ENCODE assay signal across 9 mouse cellular contexts in the genomic region with DNA sequence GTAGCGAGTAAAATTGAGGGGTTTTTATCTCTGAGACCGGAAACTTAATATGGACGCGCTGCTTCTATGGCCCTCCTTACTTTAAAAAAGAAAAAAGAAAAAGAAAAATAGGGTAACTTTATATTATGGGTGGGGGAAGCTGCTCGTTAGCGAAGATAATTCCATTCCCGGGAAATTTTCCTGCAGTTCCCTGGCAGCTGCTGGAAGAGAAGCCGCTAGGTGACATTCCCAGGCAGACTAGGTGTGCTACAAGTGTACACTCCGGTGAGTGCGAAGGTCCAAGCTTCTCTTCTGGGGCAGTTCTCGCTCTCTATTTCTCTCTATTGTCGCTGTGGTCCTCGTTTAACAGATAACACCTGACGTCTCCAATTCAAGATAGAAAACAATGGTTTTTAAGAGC. TPM values are rescaled to one million over a fixed set of nuclear protein-coding genes. Genes with fewer than 3 reads are reported as not detected.
A peak's percentile ranks its signal among the peaks of the same experiment; 100 is the strongest.
DNase-seq lines count a peak whose midpoint lies in the region; ATAC-seq and TF ChIP-seq lines count a peak whose summit lies in the region.
"Had no signal": no experiment of that assay in that cellular context is flagged by ENCODE, and none has a peak within 500 bp of the region (broad histone marks: within the 10 kb centered on the region; RNA-seq: fewer than 3 reads in every experiment).

No protein-coding gene starts in this region.

- no peak overlapping the region for H3K27ac ChIP-seq in kidney, adult 2 months (ENCODE audit: insufficient read depth, low read depth, low read length)
- H3K27ac ChIP-seq in embryonic facial prominence, embryonic 12.5 days = no peak overlapping the region
- H3K27ac ChIP-seq in intestine, embryonic 14.5 days (ENCODE audit: low read depth) = no peak overlapping the region
- H3K27ac ChIP-seq in midbrain, postnatal 0 days (ENCODE audit: low read depth, low read length) = no peak overlapping the region

- peak; percentile 6 for DNase-seq in kidney, adult 2 months
- no peak for DNase-seq in kidney, postnatal 4 days
- no peak for DNase-seq in intestine, embryonic 14.5 days (ENCODE audit: low spot score)
- no peak for DNase-seq in midbrain, postnatal 0 days (ENCODE audit: low spot score)
- no peak for DNase-seq in adrenal gland, postnatal 36 days
- no peak for DNase-seq in layer of hippocampus, postnatal 14 days (ENCODE audit: low spot score in 2 of 2)
- no peak for DNase-seq in urinary bladder, postnatal 14 days (ENCODE audit: low spot score)
- DNase-seq: gastrocnemius, postnatal 14 days had no signal

- 13% methylated on average over 14 of the region's 14 CpGs for WGBS in kidney, adult 2 months
- WGBS in embryonic facial prominence, embryonic 12.5 days = 3% methylated on average over 14 of the region's 14 CpGs
- WGBS in intestine, embryonic 14.5 days = 5% methylated on average over 14 of the region's 14 CpGs
- WGBS in midbrain, postnatal 0 days = 6% methylated on average over 14 of the region's 14 CpGs

- TF ChIP-seq CTCF in kidney, adult 2 months (conservative IDR thresholded peaks at IDR 0.05; ENCODE audit: insufficient read depth, insufficient read length, low read depth, low read length) = no peak
- TF ChIP-seq CTCF in midbrain, postnatal 0 days (IDR thresholded peaks at IDR 0.05) = no peak

- no peak for TF ChIP-seq POLR2A in kidney, adult 2 months (IDR thresholded peaks at IDR 0.05; ENCODE audit: low read depth, low read length)

- no peaks in the 10 kb centered on the region for H3K36me3 ChIP-seq in kidney, adult 2 months (ENCODE audit: control insufficient read depth, insufficient read depth, low read length)
- H3K36me3 ChIP-seq in embryonic facial prominence, embryonic 12.5 days = no peaks in the 10 kb centered on the region
- no peaks in the 10 kb centered on the region for H3K36me3 ChIP-seq in intestine, embryonic 14.5 days (ENCODE audit: control insufficient read depth, insufficient read depth, low read length)
- H3K36me3 ChIP-seq in midbrain, postnatal 0 days (ENCODE audit: insufficient read depth, low read length) = no peaks in the 10 kb centered on the region

- no peak for ATAC-seq in embryonic facial prominence, embryonic 12.5 days (ENCODE audit: insufficient number of reproducible peaks, insufficient read depth, low FRiP score, low TSS enrichment)
- ATAC-seq in intestine, embryonic 14.5 days (replicated peaks; ENCODE audit: low FRiP score, low TSS enrichment, low read depth) = no peak
- no peak for ATAC-seq in midbrain, postnatal 0 days (ENCODE audit: low FRiP score)

- H3K9me3 ChIP-seq in embryonic facial prominence, embryonic 12.5 days = no peaks in the 10 kb centered on the region
- no peaks in the 10 kb centered on the region for H3K9me3 ChIP-seq in intestine, embryonic 14.5 days (ENCODE audit: control insufficient read depth, low read length)
- no peaks in the 10 kb centered on the region for H3K9me3 ChIP-seq in midbrain, postnatal 0 days (ENCODE audit: low read length)

- no peaks in the 10 kb centered on the region for H3K4me1 ChIP-seq in kidney, adult 2 months (ENCODE audit: control insufficient read depth, insufficient read depth, low read length)
- peaks cover 25% of the 10 kb centered on the region; the same call in 1 of the 2 replicates for H3K4me1 ChIP-seq in embryonic facial prominence, embryonic 12.5 days
- H3K4me1 ChIP-seq in intestine, embryonic 14.5 days (replicated peaks; ENCODE audit: control insufficient read depth, insufficient read depth, low read length) = peaks cover 4% of the 10 kb centered on the region; the same call in 1 of the 2 replicates
- H3K4me1 ChIP-seq in midbrain, postnatal 0 days (ENCODE audit: insufficient read depth, low read length) = peaks cover 5% of the 10 kb centered on the region; the same call in 1 of the 2 replicates

- peak overlapping the region; percentile 64; the same call in 1 of the 2 replicates for H3K4me3 ChIP-seq in kidney, adult 2 months (ENCODE audit: insufficient read depth, low read depth, low read length)
- H3K4me3 ChIP-seq in embryonic facial prominence, embryonic 12.5 days = peak overlapping the region; percentile 71
- peak overlapping the region; percentile 67 for H3K4me3 ChIP-seq in intestine, embryonic 14.5 days (ENCODE audit: low read depth, low read length)
- peak overlapping the region; percentile 42 for H3K4me3 ChIP-seq in midbrain, postnatal 0 days (ENCODE audit: low read depth, low read length)

- H3K9ac ChIP-seq in embryonic facial prominence, embryonic 12.5 days = peak overlapping the region; percentile 68
- peak overlapping the region; percentile 61 for H3K9ac ChIP-seq in intestine, embryonic 14.5 days (ENCODE audit: low read length)
- 0 out of 2 replicates have a peak overlapping the region, but pooled peaks have one; percentile 46 for H3K9ac ChIP-seq in midbrain, postnatal 0 days (replicated peaks; ENCODE audit: low read length, poor library complexity, severe bottlenecking)

- H3K27me3 ChIP-seq in kidney, adult 2 months (replicated peaks; ENCODE audit: control insufficient read depth, insufficient read depth, low read length) = no peaks in the 10 kb centered on the region
- H3K27me3 ChIP-seq in embryonic facial prominence, embryonic 12.5 days = no peaks in the 10 kb centered on the region
- H3K27me3 ChIP-seq in intestine, embryonic 14.5 days (replicated peaks; ENCODE audit: control insufficient read depth, insufficient read depth, low read length) = peaks cover 12% of the 10 kb centered on the region; the same call in 1 of the 2 replicates
- H3K27me3 ChIP-seq in midbrain, postnatal 0 days (ENCODE audit: insufficient read depth, low read length) = peaks cover 21% of the 10 kb centered on the region; the same call in 1 of the 2 replicates

- H3K4me2 ChIP-seq in embryonic facial prominence, embryonic 12.5 days (replicated peaks) = peak overlapping the region; percentile 84
- H3K4me2 ChIP-seq in intestine, embryonic 14.5 days (ENCODE audit: low read length) = peak overlapping the region; percentile 96
- peak overlapping the region; percentile 71 for H3K4me2 ChIP-seq in midbrain, postnatal 0 days (ENCODE audit: low read depth, low read length, poor library complexity, severe bottlenecking)

RNA-seq across cellular contexts. Expression of gene Tiam2, which starts 1.0 kb away (rescaled TPM):
- 1.1 and 1.2 TPM in 2 replicates for polyA plus RNA-seq in kidney, adult 2 months (2012; rRNA removed)
- polyA plus RNA-seq in embryonic facial prominence, embryonic 12.5 days (2016; fragmentation: Nextera tagmentation; extraction: Ambion mirVana) = 19.5 and 23.2 TPM in 2 replicates
- 5.7 and 6.1 TPM in 2 replicates for polyA plus RNA-seq in intestine, embryonic 14.5 days (2014; fragmentation: Nextera tagmentation; extraction: Ambion mirVana)
- 5.2 and 6.9 TPM in 2 replicates for total RNA-seq in midbrain, postnatal 0 days (2014; rRNA removed)
- 1.7 TPM in 2 replicates for polyA plus RNA-seq in midbrain, postnatal 0 days (2015; fragmentation: Nextera tagmentation; extraction: Ambion mirVana)
- total RNA-seq in adrenal gland, postnatal 36 days (2021) = 10 to 100 TPM; 16.2 to 42.9 TPM
- total RNA-seq in layer of hippocampus, postnatal 14 days (2021) = 10 to 100 TPM; 18.9 to 21.5 TPM
